Comparison of ENCODE assay signal across 14 mouse cellular contexts in the genomic region with DNA sequence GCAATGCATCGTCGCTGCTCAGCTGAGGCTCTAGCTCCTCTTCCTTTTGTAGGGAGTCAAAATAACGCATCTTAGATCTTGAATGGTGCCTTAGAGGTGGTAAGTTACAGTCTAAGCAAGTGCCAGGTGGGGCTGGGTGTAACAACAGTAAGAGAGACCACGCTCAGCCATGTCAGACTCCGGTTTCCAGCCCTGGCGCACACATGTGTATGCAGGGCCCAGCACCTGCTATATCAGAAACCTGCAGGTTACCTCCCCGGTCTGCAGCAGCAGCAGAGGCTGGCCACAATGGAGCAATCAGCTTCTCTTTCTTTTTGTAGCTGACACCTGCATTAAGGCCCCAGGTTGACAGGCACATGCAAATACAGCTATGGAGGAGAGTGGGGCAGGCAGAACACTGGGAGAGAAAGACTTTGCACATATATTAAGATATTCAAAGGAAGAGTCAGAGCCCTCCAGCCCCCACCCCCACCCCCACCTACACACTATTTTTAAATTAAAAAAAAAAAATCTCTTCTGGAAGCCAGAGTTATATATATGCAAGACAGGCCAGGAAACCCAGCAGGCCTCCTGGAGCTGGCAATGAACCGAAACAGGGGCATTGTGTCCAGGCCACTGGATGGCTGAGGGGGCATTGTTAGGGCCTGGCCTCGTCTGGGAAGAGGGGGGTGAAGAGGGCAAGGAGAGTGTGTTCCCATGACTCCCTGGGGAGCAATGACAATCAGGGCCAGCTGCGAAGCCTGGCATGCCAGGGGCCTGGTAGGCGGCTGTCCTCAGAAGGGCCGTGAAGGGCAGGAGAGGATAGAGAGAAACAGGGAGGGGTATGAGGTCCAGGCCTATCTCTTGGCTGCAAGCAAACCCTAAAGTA. TPM values are rescaled to one million over a fixed set of nuclear protein-coding genes. Genes with fewer than 3 reads are reported as not detected.
A peak's percentile ranks its signal among the peaks of the same experiment; 100 is the strongest.
DNase-seq lines count a peak whose midpoint lies in the region; ATAC-seq lines count a peak whose summit lies in the region.
"Had no signal": no experiment of that assay in that cellular context is flagged by ENCODE, and none has a peak within 500 bp of the region (broad histone marks: within the 10 kb centered on the region; RNA-seq: fewer than 3 reads in every experiment).

No protein-coding gene starts in this region.

- H3K4me1 ChIP-seq in forebrain, embryonic 13.5 days = peaks cover 19% of the 10 kb centered on the region
- H3K4me1 ChIP-seq in midbrain, embryonic 15.5 days = peaks cover 11% of the 10 kb centered on the region

- no peak overlapping the region for H3K4me2 ChIP-seq in forebrain, embryonic 13.5 days
- no peak overlapping the region for H3K4me2 ChIP-seq in midbrain, embryonic 15.5 days

- H3K27me3 ChIP-seq in forebrain, embryonic 13.5 days = no peaks in the 10 kb centered on the region
- H3K27me3 ChIP-seq in midbrain, embryonic 15.5 days (replicated peaks) = no peaks in the 10 kb centered on the region
- H3K27me3 ChIP-seq: CH12.LX; megakaryocyte, embryonic 14.5 days had no signal

- no peak overlapping the region for H3K4me3 ChIP-seq in forebrain, embryonic 13.5 days
- H3K4me3 ChIP-seq in midbrain, embryonic 15.5 days = no peak overlapping the region
- H3K4me3 ChIP-seq: megakaryocyte, embryonic 14.5 days had no signal

- peak; percentile 38; the same call in 1 of the 2 replicates for ATAC-seq in forebrain, embryonic 13.5 days
- peak; percentile 53; the same call in 1 of the 2 replicates for ATAC-seq in midbrain, embryonic 15.5 days (replicated peaks)
- ATAC-seq in frontal cortex, adult (ENCODE audit: low TSS enrichment) = no peak
- ATAC-seq in granulocyte monocyte progenitor cell, adult 5-6 weeks (replicated peaks; ENCODE audit: poor library complexity, severe bottlenecking) = no peak

- H3K27ac ChIP-seq in forebrain, embryonic 13.5 days = peak overlapping the region; percentile 73
- H3K27ac ChIP-seq in midbrain, embryonic 15.5 days = peak overlapping the region; percentile 40

- H3K9me3 ChIP-seq in forebrain, embryonic 13.5 days (replicated peaks) = no peaks in the 10 kb centered on the region
- no peaks in the 10 kb centered on the region for H3K9me3 ChIP-seq in midbrain, embryonic 15.5 days

- intact Hi-C loops in left cerebral cortex, postnatal 4 days (cut with DNase I) = no loop called here
- intact Hi-C loops in left cerebral cortex, postnatal 36 days (cut with DNase I) = no loop called here

- DNase-seq in left cerebral cortex, postnatal 4 days = peak; percentile 36
- DNase-seq in left cerebral cortex, postnatal 36 days (ENCODE audit: low spot score in 2 of 2) = no peak
- peak; percentile 44 to 71 for DNase-seq in thymus, postnatal 36 days
- DNase-seq in gastrocnemius, postnatal 4 days (ENCODE audit: low spot score in 2 of 2) = no peak
- DNase-seq: cerebellum, adult 9-10 months; liver; right cerebral cortex, postnatal 14 days had no signal

- H3K9ac ChIP-seq in forebrain, embryonic 13.5 days = peak overlapping the region; percentile 13; the same call in 1 of the 2 replicates
- H3K9ac ChIP-seq in midbrain, embryonic 15.5 days = 0 out of 2 replicates have a peak overlapping the region, but pooled peaks have one; percentile 6

- H3K36me3 ChIP-seq in forebrain, embryonic 13.5 days (ENCODE audit: poor library complexity, severe bottlenecking) = no peaks in the 10 kb centered on the region
- H3K36me3 ChIP-seq in midbrain, embryonic 15.5 days (replicated peaks) = no peaks in the 10 kb centered on the region

- 26% methylated on average over 12 of the region's 12 CpGs for WGBS in forebrain, embryonic 13.5 days
- 19% methylated on average over 12 of the region's 12 CpGs for WGBS in midbrain, embryonic 15.5 days

RNA-seq across cellular contexts. Expression of gene E2f1, which starts 7.4 kb away (rescaled TPM):
- 10 to 100 TPM; 10.8 to 11.9 TPM for total RNA-seq in left cerebral cortex, postnatal 4 days (2021)
- total RNA-seq in left cerebral cortex, postnatal 36 days (2021) = 10 to 100 TPM; 10.2 to 14.6 TPM
- 20.8 and 22.8 TPM in 2 replicates for polyA plus RNA-seq in forebrain, embryonic 13.5 days (2015; fragmentation: Nextera tagmentation; extraction: Ambion mirVana)
- polyA plus RNA-seq in midbrain, embryonic 15.5 days (2015; fragmentation: Nextera tagmentation; extraction: Ambion mirVana) = 5.4 and 7.1 TPM in 2 replicates
- total RNA-seq in granulocyte monocyte progenitor cell, adult 5-6 weeks (2014; fragmentation: Nextera tagmentation) = 32.0 and 45.2 TPM in 2 replicates
- total RNA-seq in granulocyte monocyte progenitor cell, adult 5-6 weeks (2017) = 7.5 and 9.9 TPM in 2 replicates
- total RNA-seq in gastrocnemius, postnatal 4 days (2021) = 10 to 100 TPM; 16.6 TPM

RNA-seq across cellular contexts. Expression of gene Necab3, which starts 18.4 kb away (rescaled TPM):
- total RNA-seq in left cerebral cortex, postnatal 4 days (2021) = 10 to 100 TPM; 23.6 to 24.1 TPM
- total RNA-seq in left cerebral cortex, postnatal 36 days (2021) = 10 to 100 TPM; 88.7 to 95.3 TPM
- polyA plus RNA-seq in forebrain, embryonic 13.5 days (2015; fragmentation: Nextera tagmentation; extraction: Ambion mirVana) = 19.8 and 25.4 TPM in 2 replicates
- polyA plus RNA-seq in midbrain, embryonic 15.5 days (2015; fragmentation: Nextera tagmentation; extraction: Ambion mirVana) = 15.4 and 18.0 TPM in 2 replicates
- 1.8 and 7.0 TPM in 2 replicates for total RNA-seq in granulocyte monocyte progenitor cell, adult 5-6 weeks (2014; fragmentation: Nextera tagmentation)
- total RNA-seq in granulocyte monocyte progenitor cell, adult 5-6 weeks (2017) = 2.4 TPM in 1 of 2 replicates, not detected in the other
- total RNA-seq in gastrocnemius, postnatal 4 days (2021) = 1 to 10 TPM; 1.8 to 2.1 TPM

RNA-seq across cellular contexts. Expression of gene Actl10, which starts 25.5 kb away (rescaled TPM):
- total RNA-seq in left cerebral cortex, postnatal 4 days (2021) = under 1 TPM in 1 of 2 experiments, not detected in 1; 0.26 TPM
- not detected for total RNA-seq in left cerebral cortex, postnatal 36 days (2021)
- 0.49 and 0.68 TPM in 2 replicates for polyA plus RNA-seq in forebrain, embryonic 13.5 days (2015; fragmentation: Nextera tagmentation; extraction: Ambion mirVana)
- 0.36 and 0.60 TPM in 2 replicates for polyA plus RNA-seq in midbrain, embryonic 15.5 days (2015; fragmentation: Nextera tagmentation; extraction: Ambion mirVana)
- not detected in 2 replicates for total RNA-seq in granulocyte monocyte progenitor cell, adult 5-6 weeks (2014; fragmentation: Nextera tagmentation)
- not detected in 2 replicates for total RNA-seq in granulocyte monocyte progenitor cell, adult 5-6 weeks (2017)
- total RNA-seq in gastrocnemius, postnatal 4 days (2021) = under 1 TPM; 0.25 to 0.29 TPM
- total RNA-seq: layer of hippocampus, adult 18-20 months had no signal

RNA-seq across cellular contexts. Expression of gene Pxmp4, which starts 26.4 kb away (rescaled TPM):
- 10 to 100 TPM; 11.8 to 12.2 TPM for total RNA-seq in left cerebral cortex, postnatal 4 days (2021)
- total RNA-seq in left cerebral cortex, postnatal 36 days (2021) = 10 to 100 TPM; 12.4 to 13.9 TPM
- polyA plus RNA-seq in forebrain, embryonic 13.5 days (2015; fragmentation: Nextera tagmentation; extraction: Ambion mirVana) = 10.7 and 13.0 TPM in 2 replicates
- 15.7 and 15.9 TPM in 2 replicates for polyA plus RNA-seq in midbrain, embryonic 15.5 days (2015; fragmentation: Nextera tagmentation; extraction: Ambion mirVana)
- total RNA-seq in granulocyte monocyte progenitor cell, adult 5-6 weeks (2014; fragmentation: Nextera tagmentation) = 8.4 and 15.5 TPM in 2 replicates
- total RNA-seq in granulocyte monocyte progenitor cell, adult 5-6 weeks (2017) = 11.5 and 15.2 TPM in 2 replicates
- 10 to 100 TPM; 15.7 to 20.9 TPM for total RNA-seq in gastrocnemius, postnatal 4 days (2021)

RNA-seq across cellular contexts. Expression of gene 1700003F12Rik, which starts 30.2 kb away (rescaled TPM):
- 1 to 10 TPM in 1 of 2 experiments, under 1 TPM in 1; 0.98 to 1.4 TPM for total RNA-seq in left cerebral cortex, postnatal 4 days (2021)
- total RNA-seq in left cerebral cortex, postnatal 36 days (2021) = 1 to 10 TPM in 1 of 2 experiments, under 1 TPM in 1; 0.49 to 1.2 TPM
- 1.4 TPM in 2 replicates for polyA plus RNA-seq in forebrain, embryonic 13.5 days (2015; fragmentation: Nextera tagmentation; extraction: Ambion mirVana)
- 1.8 and 2.1 TPM in 2 replicates for polyA plus RNA-seq in midbrain, embryonic 15.5 days (2015; fragmentation: Nextera tagmentation; extraction: Ambion mirVana)
- total RNA-seq in granulocyte monocyte progenitor cell, adult 5-6 weeks (2014; fragmentation: Nextera tagmentation) = not detected in 2 replicates
- not detected in 2 replicates for total RNA-seq in granulocyte monocyte progenitor cell, adult 5-6 weeks (2017)
- total RNA-seq in gastrocnemius, postnatal 4 days (2021) = under 1 TPM; 0.44 to 0.80 TPM

Comparison
In these comparisons a context has a peak if more than half of its experiments do, and no peak if none do; other contexts are left out.
1. DNase-seq: peak in left cerebral cortex, postnatal 4 days (single experiment) and thymus, postnatal 36 days (2 of 2); none in left cerebral cortex, postnatal 36 days (0 of 2) and gastrocnemius, postnatal 4 days (0 of 2).
2. ATAC-seq: peak in forebrain, embryonic 13.5 days (single experiment) and midbrain, embryonic 15.5 days (single experiment); none in frontal cortex, adult (single experiment) and granulocyte monocyte progenitor cell, adult 5-6 weeks (single experiment).